Mouse (Mus musculus) liver, embryonic 12.5 days (tissue): ENCODE measurements at regions not wholly inside any gene's neighbourhood (a gene's known extent, or its start where the extent isn't known, plus 50 kb on each side); places are given as distances from the start of the nearest gene placed in this dataset.

ENCODE experiments used
- ATAC-seq: fragments of 200-750 bp; cut with Nextera tagmentation; 2 replicates; pipeline ENCODE4 v1.8.0; 2017; ENCODE audit warnings: moderate number of reproducible peaks, mild to moderate bottlenecking, moderate library complexity
- H3K27ac ChIP-seq: fragments of 300-500 bp; sonication (generic); 2 replicates; pipeline ENCODE4 v1.5.1; 2016; ENCODE audit warnings: mild to moderate bottlenecking
- H3K27me3 ChIP-seq: fragments of 300-500 bp; sonication (generic); replicated peaks from 2 replicates; pipeline ENCODE4 v1.6.1; 2016; ENCODE audit warnings: mild to moderate bottlenecking, moderate library complexity
- H3K36me3 ChIP-seq: fragments of 300-500 bp; sonication (generic); 2 replicates; pipeline ENCODE4 v1.6.1; 2016; ENCODE audit warnings: mild to moderate bottlenecking, moderate library complexity
- H3K4me1 ChIP-seq: fragments of 300-500 bp; sonication (generic); 2 replicates; pipeline ENCODE4 v1.6.1; 2016
- H3K4me2 ChIP-seq: fragments of 300-500 bp; sonication (generic); 2 replicates; pipeline ENCODE4 v1.6.1; 2016; ENCODE audit warnings: mild to moderate bottlenecking, moderate library complexity
- H3K4me3 ChIP-seq: fragments of 300-500 bp; sonication (generic); 2 replicates; pipeline ENCODE4 v1.5.1; 2016; ENCODE audit warnings: mild to moderate bottlenecking, moderate library complexity
- H3K9ac ChIP-seq: fragments of 300-500 bp; sonication (generic); 2 replicates; pipeline ENCODE4 v1.6.1; 2016; ENCODE audit warnings: mild to moderate bottlenecking, moderate library complexity
- H3K9me3 ChIP-seq: fragments of 300-500 bp; sonication (generic); replicated peaks from 2 replicates; pipeline ENCODE4 v1.6.1; 2016; ENCODE audit warnings: mild to moderate bottlenecking, moderate library complexity
- WGBS: fragments of 180-500 bp; shearing (Covaris S2); methylation state at CpG from one replicate; pipeline ENCODE4 v1.1.7; 2016; ENCODE audit not compliant: insufficient replicate concordance; 5-methylcytosine and 5-hydroxymethylcytosine counted together

- no peak overlapping the region for H3K4me2 ChIP-seq
- no peak for ATAC-seq
- H3K36me3 ChIP-seq: no peaks in the 10 kb centered on the region
- H3K9me3 ChIP-seq: no peaks in the 10 kb centered on the region
- no peak overlapping the region for H3K27ac ChIP-seq
- no peak overlapping the region for H3K9ac ChIP-seq
- 24% methylated on average over 6 of the region's 6 CpGs for WGBS
- H3K4me1 ChIP-seq: no peaks in the 10 kb centered on the region
- no peak overlapping the region for H3K4me3 ChIP-seq
- H3K27me3 ChIP-seq: no peaks in the 10 kb centered on the region
Observed at GRCm38 (mm10) chr1:41275642-41276041, 470.2 kb downstream of the Tmem182 start.

DNA sequence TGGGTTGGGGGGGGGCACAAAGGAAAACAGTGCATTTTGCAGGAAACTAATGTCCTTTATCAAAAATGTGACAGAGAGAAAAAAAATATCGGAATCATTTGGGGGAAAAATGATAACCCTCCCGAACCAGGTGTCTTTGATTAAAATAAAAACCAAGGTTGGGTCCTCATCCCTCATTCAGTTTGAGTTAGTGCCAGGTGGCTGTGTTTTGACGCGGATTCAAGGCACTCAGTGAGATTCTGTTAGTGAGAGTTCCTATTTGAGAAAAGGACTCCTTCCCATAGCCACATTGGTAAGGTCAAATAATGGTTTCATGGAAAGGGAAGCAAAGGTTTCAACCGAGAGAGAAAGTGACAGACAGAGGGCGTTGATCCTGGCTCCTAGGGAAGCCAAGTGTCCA lies 470.9 kb downstream of the Tmem182 start:
- Histone ChIP-seq H3K4me1 (no peaks in the 10 kb centered on the region), H3K9me3 (no peaks in the 10 kb centered on the region), H3K36me3 (no peaks in the 10 kb centered on the region), H3K9ac (no peak overlapping the region), H3K27ac (no peak overlapping the region), H3K27me3 (no peaks in the 10 kb centered on the region), H3K4me3 (no peak overlapping the region), H3K4me2 (no peak overlapping the region)
- 41% methylated on average over 6 of the region's 6 CpGs for WGBS
- no peak for ATAC-seq

DNA sequence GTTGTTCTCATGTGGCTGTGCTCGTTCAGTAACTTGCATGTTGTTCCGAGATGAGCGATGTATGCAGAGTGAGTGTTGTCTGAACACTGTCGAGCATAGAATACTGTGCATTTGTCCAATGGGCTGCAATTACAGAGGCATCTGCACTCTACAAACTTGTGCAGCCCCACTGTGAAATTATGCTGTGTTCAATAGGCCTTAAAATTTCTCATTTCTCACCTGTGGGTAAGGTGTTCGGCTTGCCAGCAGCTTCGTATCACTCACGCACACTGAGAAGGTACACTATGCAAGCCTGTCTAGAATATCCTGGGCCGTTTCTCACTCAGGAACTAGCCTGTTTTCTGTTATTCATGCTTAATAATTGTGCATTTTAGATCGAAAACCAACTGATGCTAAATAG lies 479.8 kb downstream of the Tmem182 start:
- H3K9me3 ChIP-seq: no peaks in the 10 kb centered on the region

GRCm38 (mm10) chr1:41286221-41286620 lies 480.8 kb downstream of the Tmem182 start:
- H3K4me3 ChIP-seq: no peak overlapping the region
- H3K4me1 ChIP-seq: no peaks in the 10 kb centered on the region
- H3K27me3 ChIP-seq: no peaks in the 10 kb centered on the region
- no peaks in the 10 kb centered on the region for H3K9me3 ChIP-seq
- no peak overlapping the region for H3K9ac ChIP-seq
- H3K4me2 ChIP-seq: no peak overlapping the region
- ATAC-seq: no peak
- WGBS: 80% methylated on average over 9 of the region's 9 CpGs
- no peaks in the 10 kb centered on the region for H3K36me3 ChIP-seq
- no peak overlapping the region for H3K27ac ChIP-seq

More for the DNA sequence above, 479.8 kb downstream of the Tmem182 start:
- H3K9ac ChIP-seq: no peak overlapping the region
- H3K4me2 ChIP-seq: no peak overlapping the region
- H3K4me3 ChIP-seq: no peak overlapping the region
- ATAC-seq: no peak
- no peaks in the 10 kb centered on the region for H3K4me1 ChIP-seq
- H3K27ac ChIP-seq: no peak overlapping the region
- no peaks in the 10 kb centered on the region for H3K36me3 ChIP-seq
- no peaks in the 10 kb centered on the region for H3K27me3 ChIP-seq
- 74% methylated on average over 9 of the region's 9 CpGs for WGBS

- H3K9me3 ChIP-seq: no peaks in the 10 kb centered on the region
- no peak for ATAC-seq
- WGBS: 37% methylated on average over 3 of the region's 3 CpGs
Observed at GRCm38 (mm10) chr1:41326861-41327480, 521.6 kb downstream of the Tmem182 start.

DNA sequence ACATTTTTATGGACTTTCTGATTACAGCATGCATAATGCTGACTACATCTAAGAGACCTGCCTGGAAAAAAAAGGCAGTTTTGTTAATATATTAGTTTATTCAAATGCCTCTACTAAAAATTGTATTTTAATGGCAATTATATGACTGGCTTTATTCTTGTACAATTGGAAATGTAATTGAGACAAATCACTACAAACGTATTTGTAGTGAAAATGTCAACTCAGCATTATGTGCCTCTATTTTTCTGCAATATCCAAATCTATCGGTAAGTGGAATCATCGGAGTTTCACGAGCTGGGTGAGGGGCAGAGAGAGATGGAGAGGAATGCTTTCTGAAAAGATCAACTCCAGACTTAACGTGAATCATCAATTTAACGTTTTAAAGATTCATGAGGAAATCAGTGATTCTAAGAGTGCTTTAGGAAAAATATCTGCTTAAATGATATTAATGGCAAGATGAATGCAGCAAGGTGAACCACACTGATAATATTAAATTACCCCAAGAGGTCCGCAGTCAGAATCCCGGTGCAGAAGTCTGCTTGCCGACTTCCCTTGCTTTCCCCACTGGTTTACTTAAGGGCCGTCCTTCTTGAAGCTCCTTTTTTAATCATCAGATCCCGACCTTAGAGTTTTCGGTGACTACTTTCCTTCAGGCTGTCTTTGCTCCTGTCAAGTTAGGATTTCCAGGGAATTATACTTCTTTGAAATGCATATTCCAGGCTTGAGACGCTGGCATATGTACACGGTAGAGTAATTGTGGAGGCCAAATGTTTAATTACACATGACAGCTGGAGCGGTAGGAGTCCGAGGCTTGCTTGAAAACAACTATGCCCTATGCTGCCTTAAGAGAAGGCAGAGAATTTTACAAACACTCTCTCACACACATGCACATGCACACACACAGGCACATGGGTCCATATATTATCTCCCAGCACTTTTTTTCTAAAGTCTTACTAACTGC lies 544.7 kb downstream of the Tmem182 start:
- 69% methylated on average over 16 of the region's 16 CpGs for WGBS
- H3K4me3 ChIP-seq: no peak overlapping the region
- H3K9me3 ChIP-seq: no peaks in the 10 kb centered on the region

More at GRCm38 (mm10) chr1:41326861-41327480, 521.6 kb downstream of the Tmem182 start:
- Histone ChIP-seq H3K4me2 (no peak overlapping the region), H3K27ac (no peak overlapping the region), H3K4me1 (no peaks in the 10 kb centered on the region), H3K4me3 (no peak overlapping the region), H3K27me3 (no peaks in the 10 kb centered on the region), H3K9ac (no peak overlapping the region), H3K36me3 (no peaks in the 10 kb centered on the region)

DNA sequence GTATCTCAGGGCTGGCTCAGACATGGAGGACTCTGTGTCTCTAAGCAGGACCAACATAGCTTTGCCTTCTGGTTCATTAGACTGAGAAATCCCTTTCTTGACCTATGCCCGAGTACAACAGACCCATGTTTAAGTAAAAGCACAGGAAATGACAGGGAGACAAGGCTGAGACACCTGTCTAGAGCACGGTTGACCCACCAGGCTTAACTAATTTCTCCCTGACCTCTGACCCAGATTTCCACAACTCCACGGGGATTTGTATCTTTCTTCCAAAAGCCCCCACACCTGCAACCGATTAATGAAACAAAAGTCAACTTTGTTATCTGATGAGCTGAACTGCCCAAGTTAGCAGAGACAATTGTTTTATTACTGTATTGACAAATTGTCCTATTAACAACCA lies 553.7 kb downstream of the Tmem182 start:
- Histone ChIP-seq H3K27me3 (no peaks in the 10 kb centered on the region), H3K9me3 (no peaks in the 10 kb centered on the region), H3K4me2 (no peak overlapping the region), H3K36me3 (no peaks in the 10 kb centered on the region), H3K4me1 (no peaks in the 10 kb centered on the region), H3K4me3 (no peak overlapping the region), H3K27ac (no peak overlapping the region), H3K9ac (no peak overlapping the region)
- ATAC-seq: no peak
- 44% methylated on average over 4 of the region's 4 CpGs for WGBS

More for the DNA sequence above, 544.7 kb downstream of the Tmem182 start:
- H3K27ac ChIP-seq: no peak overlapping the region
- H3K27me3 ChIP-seq: no peaks in the 10 kb centered on the region
- no peaks in the 10 kb centered on the region for H3K36me3 ChIP-seq
- no peak overlapping the region for H3K4me2 ChIP-seq
- H3K9ac ChIP-seq: no peak overlapping the region
- no peaks in the 10 kb centered on the region for H3K4me1 ChIP-seq
- no peak for ATAC-seq

- Histone ChIP-seq H3K36me3 (no peaks in the 10 kb centered on the region), H3K9ac (no peak overlapping the region), H3K4me3 (no peak overlapping the region), H3K4me1 (no peaks in the 10 kb centered on the region), H3K4me2 (no peak overlapping the region), H3K27ac (no peak overlapping the region), H3K9me3 (no peaks in the 10 kb centered on the region), H3K27me3 (no peaks in the 10 kb centered on the region)
- 69% methylated on average over 3 of the region's 3 CpGs for WGBS
- no peak for ATAC-seq
Observed at GRCm38 (mm10) chr1:41361512-41361911, 556.1 kb downstream of the Tmem182 start.

DNA sequence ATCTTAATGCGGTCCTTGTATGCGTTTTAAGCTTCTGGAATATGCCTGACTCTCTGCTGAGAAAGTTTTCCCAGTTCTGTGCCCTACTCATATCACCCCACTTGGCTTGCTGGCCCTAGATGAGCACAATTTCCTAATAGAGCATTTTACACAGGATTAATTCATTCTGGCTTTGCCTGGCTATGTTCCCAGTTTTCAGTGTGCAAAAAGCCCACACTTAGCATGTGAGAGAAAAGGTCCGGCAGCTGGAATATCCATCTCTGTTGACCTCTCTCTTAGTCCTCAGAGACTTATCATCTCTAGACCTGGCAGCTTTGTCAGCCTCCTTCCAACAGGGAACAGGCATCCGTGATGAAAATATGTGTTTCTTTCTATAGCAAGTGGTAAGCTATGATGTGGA lies 574.6 kb downstream of the Tmem182 start:
- Histone ChIP-seq H3K4me2 (no peak overlapping the region), H3K27me3 (no peaks in the 10 kb centered on the region), H3K27ac (no peak overlapping the region), H3K4me1 (no peaks in the 10 kb centered on the region), H3K36me3 (no peaks in the 10 kb centered on the region), H3K9me3 (no peaks in the 10 kb centered on the region), H3K9ac (no peak overlapping the region), H3K4me3 (no peak overlapping the region)
- ATAC-seq: no peak
- 73% methylated on average over 4 of the region's 4 CpGs for WGBS

- 59% methylated on average over 7 of the region's 7 CpGs for WGBS
- no peak for ATAC-seq
- H3K4me2 ChIP-seq: no peak overlapping the region
- no peak overlapping the region for H3K27ac ChIP-seq
- no peaks in the 10 kb centered on the region for H3K36me3 ChIP-seq
- no peaks in the 10 kb centered on the region for H3K4me1 ChIP-seq
- no peaks in the 10 kb centered on the region for H3K9me3 ChIP-seq
- H3K4me3 ChIP-seq: no peak overlapping the region
- no peak overlapping the region for H3K9ac ChIP-seq
- no peaks in the 10 kb centered on the region for H3K27me3 ChIP-seq
Observed at GRCm38 (mm10) chr1:41381487-41381886, 576.1 kb downstream of the Tmem182 start.

GRCm38 (mm10) chr1:41384731-41385130 lies 579.3 kb downstream of the Tmem182 start:
- Histone ChIP-seq H3K27ac (no peak overlapping the region), H3K36me3 (no peaks in the 10 kb centered on the region), H3K4me1 (no peaks in the 10 kb centered on the region), H3K9me3 (no peaks in the 10 kb centered on the region), H3K27me3 (no peaks in the 10 kb centered on the region), H3K9ac (no peak overlapping the region), H3K4me3 (no peak overlapping the region), H3K4me2 (no peak overlapping the region)
- WGBS: 20% methylated on average over 1 of the region's 1 CpGs
- no peak for ATAC-seq

GRCm38 (mm10) chr1:41386435-41386834 lies 581.0 kb downstream of the Tmem182 start:
- Histone ChIP-seq H3K4me1 (no peaks in the 10 kb centered on the region), H3K9ac (no peak overlapping the region), H3K4me3 (no peak overlapping the region), H3K27ac (no peak overlapping the region), H3K27me3 (no peaks in the 10 kb centered on the region), H3K36me3 (no peaks in the 10 kb centered on the region), H3K4me2 (no peak overlapping the region), H3K9me3 (no peaks in the 10 kb centered on the region)
- no peak for ATAC-seq
- WGBS: 46% methylated on average over 4 of the region's 4 CpGs
